Mouse (Mus musculus) heart, postnatal 0 days (tissue): ENCODE measurements around the gene Zswim4. TPM values are rescaled to one million over a fixed set of nuclear protein-coding genes. Genes with fewer than 3 reads are reported as not detected.

Experiments
- ATAC-seq: fragments of 200-750 bp; cut with Nextera tagmentation; 2 replicates; pipeline ENCODE4 v1.8.0; 2017; ENCODE audit warnings: low read depth, moderate number of reproducible peaks, moderate library complexity; ENCODE audit not compliant: insufficient read depth
- DNase-seq: peaks from one replicate; pipeline ENCODE4 v3.0.0-alpha.2; 2016; ENCODE audit warnings: low spot score
- H3K27ac ChIP-seq: fragments of 300-500 bp; sonication (generic); 2 replicates; pipeline ENCODE4 v1.5.1; 2014; ENCODE audit warnings: low read depth, mild to moderate bottlenecking
- H3K27me3 ChIP-seq: fragments of 300-500 bp; sonication (generic); 2 replicates; pipeline ENCODE4 v1.6.1; 2014; ENCODE audit warnings: low read length, mixed read lengths; ENCODE audit not compliant: control insufficient read depth, insufficient read depth
- H3K36me3 ChIP-seq: fragments of 300-500 bp; sonication (generic); replicated peaks from 2 replicates; pipeline ENCODE4 v1.6.1; 2014; ENCODE audit warnings: low read length, mixed read lengths; ENCODE audit not compliant: control insufficient read depth, insufficient read depth
- H3K4me1 ChIP-seq: fragments of 300-500 bp; sonication (generic); 2 replicates; pipeline ENCODE4 v1.6.1; 2014; ENCODE audit warnings: antibody characterized with exemption; ENCODE audit not compliant: control insufficient read depth, insufficient read depth
- H3K4me2 ChIP-seq: fragments of 300-500 bp; sonication (generic); 2 replicates; pipeline ENCODE4 v1.6.1; 2014; ENCODE audit warnings: low read depth, mild to moderate bottlenecking, low read length, moderate library complexity
- H3K4me3 ChIP-seq: fragments of 300-500 bp; sonication (generic); 2 replicates; pipeline ENCODE4 v1.5.1; 2014; ENCODE audit warnings: low read depth, low read length
- H3K9ac ChIP-seq: fragments of 300-500 bp; sonication (generic); replicated peaks from 2 replicates; pipeline ENCODE4 v1.6.1; 2014; ENCODE audit warnings: low read depth, low read length, mixed read lengths
- H3K9me3 ChIP-seq: fragments of 300-500 bp; sonication (generic); replicated peaks from 2 replicates; pipeline ENCODE4 v1.6.1; 2016; ENCODE audit warnings: low read length; ENCODE audit not compliant: control insufficient read depth
- CTCF ChIP-seq: IDR thresholded peaks from 2 replicates; pipeline ENCODE4 v1.5.1; 2016; ENCODE audit warnings: antibody characterized with exemption, control low read depth, low read depth
- EP300 ChIP-seq: IDR thresholded peaks from 2 replicates; pipeline ENCODE4 v1.6.1; 2016; ENCODE audit warnings: antibody characterized with exemption, low read depth
- WGBS: fragments of 180-500 bp; shearing (Covaris S2); extraction: QIAGEN DNeasy Blood & Tissue Kit; methylation state at CpG from one replicate; pipeline ENCODE4 v1.1.7; 2014; 5-methylcytosine and 5-hydroxymethylcytosine counted together
- polyA plus RNA-seq: library from polyadenylated mRNA; unstranded; fragments of >200 nt; fragmentation: Nextera tagmentation; extraction: Ambion mirVana; gene quantifications from 2 replicates; pipeline ENCODE4 v1.2.1, GENCODE M21; 2015
- total RNA-seq: library from RNA; depleted of rRNA; stranded (reverse); fragments of >200 nt; gene quantifications from 2 replicates; pipeline ENCODE4 v1.2.3, GENCODE M21; 2014; ENCODE audit warnings: low replicate concordance

Gene Zswim4
- total and polyA plus RNA-seq, 2 experiments from 2014 or later: 4.6 to 23.8 TPM

DNA sequence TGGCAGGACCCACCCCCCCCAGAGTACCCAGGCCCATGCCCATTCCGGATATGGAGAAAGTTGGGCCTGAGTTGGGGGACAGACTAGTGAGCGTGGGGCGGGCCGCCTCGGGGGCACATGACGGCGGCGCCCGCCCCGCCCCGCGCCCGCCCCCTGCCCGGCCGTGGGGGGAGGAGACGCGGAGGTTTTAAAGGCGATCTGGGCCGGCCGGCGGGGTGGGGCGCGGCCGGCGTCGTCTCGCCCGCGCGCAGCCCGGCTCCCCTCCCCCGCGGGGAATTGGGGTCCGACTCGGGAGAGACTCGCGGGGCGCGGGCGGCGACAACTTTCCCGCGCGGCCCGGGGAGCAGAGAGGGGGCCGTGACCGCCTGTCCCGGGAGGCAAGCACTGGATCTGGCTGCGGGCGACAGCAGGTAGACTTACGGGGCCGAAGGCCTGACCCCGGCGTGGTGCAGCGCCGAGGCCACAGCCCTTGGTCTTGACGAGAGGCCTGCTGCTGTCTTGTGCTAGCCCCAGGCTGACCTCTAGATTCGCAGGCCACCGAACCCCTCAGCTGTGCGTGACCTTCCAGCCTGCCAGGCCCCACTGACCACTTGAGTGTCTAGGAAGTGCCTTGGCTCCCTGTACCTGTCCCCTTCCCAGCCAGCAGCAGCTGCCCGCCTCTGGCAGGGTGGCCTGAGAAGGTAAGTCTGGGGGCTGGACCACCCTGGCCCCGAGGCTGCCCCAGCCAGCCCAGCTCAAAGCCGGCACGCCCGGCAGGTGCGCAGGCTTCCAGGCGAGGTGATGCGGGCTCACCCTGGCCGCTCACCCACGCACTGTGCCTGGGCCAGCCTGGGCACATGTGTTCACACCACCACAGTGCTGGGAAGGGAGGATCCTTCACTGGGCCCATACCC is 36.0 kb downstream of the Zswim4 start:
- no peak for TF ChIP-seq CTCF
- TF ChIP-seq EP300: no peak; the same call in 1 of the 2 replicates

GRCm38 (mm10) chr8:84200126-84200555 is 36.7 kb downstream of the Zswim4 start:
- DNase-seq: no peak
- H3K4me2 ChIP-seq: peak overlapping the region; percentile 85
- TF ChIP-seq CTCF: no peak
- no peak for TF ChIP-seq EP300
- peak overlapping the region; percentile 90; the same call in 1 of the 2 replicates for H3K9ac ChIP-seq
- peak overlapping the region; percentile 79 for H3K4me3 ChIP-seq
- peaks cover 6% of the 10 kb centered on the region for H3K36me3 ChIP-seq
- 22% methylated on average over 8 of the region's 8 CpGs for WGBS
- peak overlapping the region; percentile 99 for H3K27ac ChIP-seq
- ATAC-seq: no peak
- no peaks in the 10 kb centered on the region for H3K27me3 ChIP-seq
- H3K9me3 ChIP-seq: no peaks in the 10 kb centered on the region
- H3K4me1 ChIP-seq: peaks cover 41% of the 10 kb centered on the region

More for the DNA sequence above, 36.0 kb downstream of the Zswim4 start:
- ATAC-seq (peak; percentile 11), DNase-seq (peak; percentile 67)
- WGBS: 2% methylated on average over 50 of the region's 70 CpGs
- peaks cover 13% of the 10 kb centered on the region for H3K36me3 ChIP-seq
- peak overlapping the region; percentile 85 for H3K4me2 ChIP-seq
- H3K27me3 ChIP-seq: no peaks in the 10 kb centered on the region
- no peaks in the 10 kb centered on the region for H3K9me3 ChIP-seq
- H3K27ac ChIP-seq: peak overlapping the region; percentile 99
- peaks cover 41% of the 10 kb centered on the region for H3K4me1 ChIP-seq
- peak overlapping the region; percentile 79 for H3K4me3 ChIP-seq
- H3K9ac ChIP-seq: peak overlapping the region; percentile 90

DNA sequence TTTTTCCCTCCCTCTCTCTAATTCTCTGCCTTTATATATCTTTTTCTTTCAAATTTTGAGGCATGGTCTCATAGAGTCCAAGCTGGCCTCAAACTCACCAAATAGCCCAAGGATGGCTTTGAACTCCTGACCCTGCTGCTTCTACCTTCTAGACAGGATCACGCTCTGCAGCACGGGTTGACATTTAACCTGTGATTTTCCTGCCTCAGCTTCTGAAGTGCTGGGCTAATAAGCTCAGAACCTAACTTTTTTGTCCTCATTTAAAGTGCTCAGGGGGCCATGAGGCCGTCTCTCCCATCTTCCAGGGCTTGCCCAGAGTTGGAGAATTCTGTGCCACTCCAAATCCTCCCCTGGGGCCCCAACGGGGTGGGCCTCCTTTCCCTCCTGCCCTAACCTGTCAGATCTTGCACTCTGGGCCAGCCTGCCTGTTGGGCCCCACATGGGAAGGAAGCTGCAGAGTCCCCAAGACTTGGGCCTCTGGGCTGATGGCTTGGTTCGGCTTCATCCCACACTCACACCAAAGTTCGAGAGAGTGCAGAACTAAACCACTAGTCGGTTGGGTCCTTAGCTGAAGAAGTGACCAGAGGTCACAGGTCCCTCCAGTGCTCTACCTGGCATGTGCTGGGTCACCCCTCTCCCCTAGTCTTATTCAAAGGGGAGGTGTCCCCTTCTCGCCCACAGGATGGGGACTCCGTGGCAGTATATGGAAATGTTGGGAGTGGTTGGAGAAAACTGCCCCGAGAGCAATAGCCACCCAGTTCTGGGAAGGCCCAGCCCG is 37.3 kb downstream of the Zswim4 start:
- Histone ChIP-seq H3K9me3 (no peaks in the 10 kb centered on the region), H3K9ac (no peak overlapping the region), H3K27me3 (no peaks in the 10 kb centered on the region), H3K36me3 (no peaks in the 10 kb centered on the region), H3K4me1 (peaks cover 36% of the 10 kb centered on the region), H3K4me2 (no peak overlapping the region), H3K27ac (peak overlapping the region; percentile 99), H3K4me3 (no peak overlapping the region)
- TF ChIP-seq CTCF: no peak
- no peak for TF ChIP-seq EP300
- no peak for ATAC-seq
- WGBS: 57% methylated on average over 11 of the region's 11 CpGs
- no peak for DNase-seq

- TF ChIP-seq EP300 (no peak), CTCF (no peak)
- H3K27ac ChIP-seq: peak overlapping the region; percentile 99
- H3K4me2 ChIP-seq: peak overlapping the region; percentile 59
- H3K4me3 ChIP-seq: no peak overlapping the region
- no peaks in the 10 kb centered on the region for H3K36me3 ChIP-seq
- H3K9me3 ChIP-seq: no peaks in the 10 kb centered on the region
- 0 out of 2 replicates have a peak overlapping the region, but pooled peaks have one; percentile 22 for H3K9ac ChIP-seq
- DNase-seq: no peak
- 36% methylated on average over 4 of the region's 4 CpGs for WGBS
- peaks cover 36% of the 10 kb centered on the region for H3K4me1 ChIP-seq
- H3K27me3 ChIP-seq: no peaks in the 10 kb centered on the region
- no peak for ATAC-seq
Observed at GRCm38 (mm10) chr8:84198871-84199270, 38.0 kb downstream of the Zswim4 start.

GRCm38 (mm10) chr8:84197922-84198774 is 38.7 kb downstream of the Zswim4 start:
- Histone ChIP-seq H3K4me3 (peak overlapping the region; percentile 35), H3K27me3 (no peaks in the 10 kb centered on the region), H3K4me1 (peaks cover 36% of the 10 kb centered on the region), H3K27ac (peak overlapping the region; percentile 99), H3K9me3 (no peaks in the 10 kb centered on the region), H3K9ac (peak overlapping the region; percentile 34), H3K36me3 (no peaks in the 10 kb centered on the region), H3K4me2 (peak overlapping the region; percentile 59)
- WGBS: 3% methylated on average over 30 of the region's 30 CpGs
- ATAC-seq (peak; percentile 81), DNase-seq (peak; percentile 97)
- no peak for TF ChIP-seq CTCF
- no peak for TF ChIP-seq EP300
